Mouse (Mus musculus) ES-E14 (cell line): ENCODE results near the gene Dpp3.

Experiments used
- CHD2 ChIP-seq: IDR thresholded peaks from 2 replicates; pipeline ENCODE4 v1.6.1; 2014; ENCODE audit warnings: mild to moderate bottlenecking, low read depth, low read length, inconsistent platforms
- HCFC1 ChIP-seq: IDR thresholded peaks from 2 replicates; pipeline ENCODE4 v1.6.1; 2012; ENCODE audit warnings: low read length, inconsistent platforms, borderline replicate concordance; ENCODE audit not compliant: insufficient read depth
- ZC3H11A ChIP-seq: IDR thresholded peaks from 2 replicates; pipeline ENCODE4 v1.6.1; 2012; ENCODE audit warnings: low read depth, mild to moderate bottlenecking, inconsistent platforms, low read length, borderline replicate concordance

GRCm38 (mm10) chr19:4916827-4917226, 11.3 kb downstream of the Dpp3 start:
- TF ChIP-seq HCFC1 (no peak), ZC3H11A (no peak), CHD2 (no peak)
